Mouse (Mus musculus) layer of hippocampus, adult 11-12 months (tissue): ENCODE data around the gene Ism2.

Experiments used
- DNase-seq: peaks from one replicate; pipeline ENCODE4 v3.0.0; 2022; ENCODE audit warnings: low spot score

Ism2 gene

GRCm38 (mm10) chr12:87229633-87230032, 69.9 kb downstream of the Ism2 start:
- no peak for DNase-seq
